In genomic region chr10:46760923-46761322, GRCm38 (mm10) we compare ENCODE assay signal across 21 mouse cellular contexts.
"Had no signal": no experiment of that assay in that cellular context is flagged by ENCODE, and none has a peak within 500 bp of the region (broad histone marks: within the 10 kb centered on the region; RNA-seq: fewer than 3 reads in every experiment).

No protein-coding gene starts in this region.

- H3K4me3 ChIP-seq: intestine, embryonic 15.5 days; layer of hippocampus, adult 2 months; liver, embryonic 13.5 days; megakaryocyte, embryonic 14.5 days; neural tube, embryonic 12.5 days; neural tube, embryonic 15.5 days had no signal

- H3K36me3 ChIP-seq: intestine, embryonic 15.5 days; liver, embryonic 13.5 days; neural tube, embryonic 12.5 days; neural tube, embryonic 15.5 days had no signal

- H3K9me3 ChIP-seq: intestine, embryonic 15.5 days; liver, embryonic 13.5 days; megakaryocyte, embryonic 14.5 days; neural tube, embryonic 12.5 days; neural tube, embryonic 15.5 days had no signal

- H3K4me1 ChIP-seq: intestine, embryonic 15.5 days; liver, embryonic 13.5 days; megakaryocyte, embryonic 14.5 days; neural tube, embryonic 12.5 days; neural tube, embryonic 15.5 days had no signal

- DNase-seq: kidney, adult 11 months; kidney, adult 9 months; layer of hippocampus, adult 9-11 months; liver, embryonic 13.5 days; lung, adult 2 months; lung, postnatal 36 days; midbrain, embryonic 14.5 days; right cerebral cortex, adult 18-20 months; right cerebral cortex, postnatal 14 days; right cerebral cortex, postnatal 4 days; thymus, adult 2 months; thymus, postnatal 14 days; thymus, postnatal 4 days had no signal

- ATAC-seq: intestine, embryonic 15.5 days; lung, postnatal 0 days had no signal

- H3K4me2 ChIP-seq: intestine, embryonic 15.5 days; liver, embryonic 13.5 days; midbrain, embryonic 11.5 days; neural tube, embryonic 12.5 days; neural tube, embryonic 15.5 days had no signal

- H3K9ac ChIP-seq: intestine, embryonic 15.5 days; liver, embryonic 13.5 days; neural tube, embryonic 12.5 days; neural tube, embryonic 15.5 days had no signal

- H3K27ac ChIP-seq: intestine, embryonic 15.5 days; layer of hippocampus, adult 2 months; liver, embryonic 13.5 days; neural tube, embryonic 12.5 days; neural tube, embryonic 15.5 days; stomach, postnatal 0 days had no signal

- H3K27me3 ChIP-seq: intestine, embryonic 15.5 days; liver, embryonic 13.5 days; megakaryocyte, embryonic 14.5 days; neural tube, embryonic 12.5 days; neural tube, embryonic 15.5 days had no signal
